Mouse (Mus musculus) adrenal gland, adult (tissue): ENCODE measurements around the gene Nckap5.

Experiments used
- DNase-seq, 2 experiments: peaks; one replicate each; pipeline ENCODE4 v3.0.0; 2022 to 2023; ENCODE audit warnings: low spot score in 1 of 2; ENCODE audit not compliant: inconsistent age in 2 of 2

Nckap5 gene

GRCm38 (mm10) chr1:126642751-126643150 lies 187.8 kb downstream of the Nckap5 start:
- no peak for DNase-seq

GRCm38 (mm10) chr1:126639463-126639862 lies 191.1 kb downstream of the Nckap5 start:
- DNase-seq: no peak

- DNase-seq: no peak
Observed at GRCm38 (mm10) chr1:126637515-126637914, 193.1 kb downstream of the Nckap5 start.

- no peak for DNase-seq
Observed at GRCm38 (mm10) chr1:126626206-126626605, 204.4 kb downstream of the Nckap5 start.

- no peak for DNase-seq
Observed at GRCm38 (mm10) chr1:126622036-126622435, 208.6 kb downstream of the Nckap5 start.

- no peak for DNase-seq
Observed at GRCm38 (mm10) chr1:126617464-126618041, 213.0 kb downstream of the Nckap5 start.

GRCm38 (mm10) chr1:126616964-126617363 lies 213.6 kb downstream of the Nckap5 start:
- DNase-seq: no peak

GRCm38 (mm10) chr1:126612916-126613315 lies 217.7 kb downstream of the Nckap5 start:
- no peak for DNase-seq

- no peak for DNase-seq
Observed at GRCm38 (mm10) chr1:126608586-126608985, 222.0 kb downstream of the Nckap5 start.

GRCm38 (mm10) chr1:126606189-126607080 lies 224.2 kb downstream of the Nckap5 start:
- no peak for DNase-seq

GRCm38 (mm10) chr1:126604551-126604950 lies 226.0 kb downstream of the Nckap5 start:
- DNase-seq: no peak

- DNase-seq: no peak
Observed at GRCm38 (mm10) chr1:126603771-126604515, 226.7 kb downstream of the Nckap5 start.

- peak in 1 of 2 experiments; percentile 68 for DNase-seq
Observed at GRCm38 (mm10) chr1:126600596-126600995, 230.0 kb downstream of the Nckap5 start.

GRCm38 (mm10) chr1:126597376-126597775 lies 233.2 kb downstream of the Nckap5 start:
- DNase-seq: peak; percentile 14 to 33

GRCm38 (mm10) chr1:126594796-126595195 lies 235.8 kb downstream of the Nckap5 start:
- DNase-seq: no peak

GRCm38 (mm10) chr1:126593044-126593805 lies 237.4 kb downstream of the Nckap5 start:
- DNase-seq: peak; percentile 20 to 33

GRCm38 (mm10) chr1:126590911-126591310 lies 239.7 kb downstream of the Nckap5 start:
- DNase-seq: no peak

- no peak for DNase-seq
Observed at GRCm38 (mm10) chr1:126578163-126578562, 252.4 kb downstream of the Nckap5 start.

- DNase-seq: no peak
Observed at GRCm38 (mm10) chr1:126574295-126574694, 256.3 kb downstream of the Nckap5 start.

- DNase-seq: no peak
Observed at GRCm38 (mm10) chr1:126573714-126574113, 256.9 kb downstream of the Nckap5 start.

- DNase-seq: no peak
Observed at GRCm38 (mm10) chr1:126573097-126573496, 257.5 kb downstream of the Nckap5 start.
